Mouse (Mus musculus) left cerebral cortex, adult 18-20 months (tissue): ENCODE data around the gene Ksr1. TPM values are rescaled to one million over a fixed set of nuclear protein-coding genes. Genes with fewer than 3 reads are reported as not detected.
"Not testable (repeated sequence)": the region's sequence is repeated elsewhere in the genome, so short reads cannot be mapped to it uniquely, and the experiment has no call there.

Experiments used
- DNase-seq, 2 experiments: peaks; one replicate each; pipeline ENCODE4 v3.0.0; 2021 to 2022; ENCODE audit warnings: low spot score in 2 of 2, mixed read lengths in 1 of 2
- total RNA-seq, 2 experiments: library from RNA; stranded (reverse); gene quantifications; 2 replicates each; pipeline ENCODE4 v1.2.3; 2021

Ksr1 gene
- total RNA-seq, 2 experiments from 2014 or later: 49.8 to 50.3 TPM

DNA sequence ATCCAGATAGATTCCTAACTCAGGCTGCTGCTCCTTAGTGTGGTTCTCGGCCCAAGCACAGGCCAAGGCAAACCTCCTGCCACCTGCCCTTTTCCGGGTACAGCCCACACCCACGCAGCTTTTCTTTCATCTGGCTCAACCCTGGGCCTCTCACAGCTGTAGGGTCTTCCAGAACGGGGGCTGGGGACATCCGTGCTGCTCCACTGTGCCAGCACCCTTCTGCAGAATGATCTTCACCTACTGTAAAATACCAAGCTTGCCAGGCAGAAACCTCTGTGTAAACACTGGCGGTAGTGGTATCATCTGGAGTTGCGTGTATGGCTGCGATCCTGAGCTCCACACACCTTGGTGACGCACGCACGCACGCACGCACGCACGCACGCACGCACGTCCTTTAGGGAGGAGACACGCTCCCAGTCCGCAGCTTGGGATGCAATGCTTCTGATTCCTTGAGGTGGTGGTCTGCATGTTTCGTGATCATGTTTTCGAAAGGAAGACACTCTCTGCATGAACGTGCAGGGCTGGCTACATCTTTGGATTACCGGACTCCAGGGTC, 130.5 kb downstream of the Ksr1 start:
- DNase-seq: no peak

DNA sequence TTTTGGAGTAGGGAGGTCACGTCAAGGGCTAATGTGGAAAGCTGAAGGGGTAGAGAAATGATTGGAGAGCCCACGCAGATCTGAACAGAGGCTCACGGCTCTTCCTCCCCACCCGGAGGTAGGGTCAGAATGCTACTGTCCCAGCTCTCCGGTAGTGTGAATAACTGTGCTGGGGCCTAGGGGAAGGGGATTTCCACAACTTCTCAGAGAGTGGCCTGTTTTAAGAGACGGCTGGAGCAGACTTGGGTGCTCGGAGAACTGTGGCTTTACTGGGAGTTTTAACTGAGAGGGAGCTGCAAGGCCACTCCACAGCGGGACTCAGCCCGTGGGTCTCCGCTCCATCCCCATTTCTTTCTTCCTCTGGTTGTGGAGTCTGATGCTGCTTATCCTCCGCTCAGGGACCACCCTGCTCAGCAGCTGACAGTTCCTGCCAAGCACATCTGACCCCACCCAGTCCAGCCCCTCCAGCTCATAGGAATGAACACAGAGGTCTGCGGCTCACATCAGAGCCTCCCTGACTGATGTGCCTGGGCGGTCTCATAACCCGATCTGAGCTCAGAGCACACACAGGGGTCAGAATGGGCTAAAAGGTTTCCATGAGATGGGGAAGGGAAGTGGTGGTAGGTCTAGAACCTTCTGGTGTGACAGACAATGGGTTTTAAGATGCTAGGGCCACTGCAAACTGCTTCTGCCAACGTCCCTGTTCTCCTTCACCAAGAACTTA, 131.4 kb downstream of the Ksr1 start:
- DNase-seq: no peak

DNA sequence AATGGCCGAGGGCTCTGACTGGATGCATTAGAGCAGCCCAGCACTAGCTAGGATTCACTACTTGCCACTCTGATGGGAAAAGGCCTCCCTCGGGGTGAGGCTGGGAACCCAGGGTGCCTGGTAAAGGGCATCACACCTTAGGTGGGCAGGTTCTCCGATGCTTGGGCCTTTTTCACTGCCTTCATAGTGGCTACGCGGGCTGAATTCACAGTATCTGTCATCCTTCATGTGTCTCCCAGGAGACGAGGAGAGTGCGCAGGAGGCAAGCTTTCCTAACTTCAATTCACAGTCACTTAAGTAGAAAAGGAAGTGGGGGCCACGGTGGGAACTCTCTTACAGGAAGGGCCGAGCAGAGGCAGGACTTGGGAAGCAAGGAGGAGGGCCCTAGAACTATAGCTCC, 132.4 kb downstream of the Ksr1 start:
- DNase-seq: no peak

DNA sequence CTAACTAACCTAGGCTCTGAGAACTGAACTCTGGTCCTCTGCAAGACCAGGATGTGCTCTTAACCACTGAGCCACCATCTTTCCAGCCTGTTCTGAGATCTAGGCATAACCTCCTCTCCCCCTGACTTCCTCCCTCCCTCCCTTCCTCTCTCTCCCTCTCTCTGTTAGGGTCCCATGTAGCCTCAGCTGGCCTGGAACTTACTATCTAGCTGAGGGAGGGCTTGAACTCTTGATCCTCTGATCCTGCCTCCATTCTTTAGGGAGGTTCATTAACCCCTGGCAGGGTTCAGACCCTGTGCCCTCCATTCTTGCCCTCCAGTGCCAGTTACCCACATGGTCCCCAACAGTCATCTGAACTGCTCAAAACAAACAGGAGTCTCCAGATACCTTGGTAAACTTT, 133.2 kb downstream of the Ksr1 start:
- DNase-seq: no peak

DNA sequence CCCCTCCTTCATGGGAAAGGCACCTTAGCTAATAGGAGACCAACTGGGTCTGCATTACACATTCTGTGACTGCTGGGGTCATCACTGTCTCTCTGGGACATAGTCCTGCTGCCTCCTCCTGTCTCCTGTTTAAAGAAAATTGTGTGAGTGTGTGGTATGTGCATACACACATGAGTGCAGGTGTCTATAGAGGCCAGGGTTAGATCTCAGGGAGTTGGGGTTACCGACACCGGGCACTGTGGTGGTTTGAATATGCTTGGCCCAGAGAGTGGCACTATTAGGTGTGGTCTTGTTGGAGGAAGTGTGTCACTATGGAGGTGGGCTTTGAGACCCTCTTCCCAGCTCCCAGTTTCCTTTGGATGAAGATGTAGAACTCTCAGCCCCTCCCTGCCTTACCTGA, 133.7 kb downstream of the Ksr1 start:
- no peak for DNase-seq

DNA sequence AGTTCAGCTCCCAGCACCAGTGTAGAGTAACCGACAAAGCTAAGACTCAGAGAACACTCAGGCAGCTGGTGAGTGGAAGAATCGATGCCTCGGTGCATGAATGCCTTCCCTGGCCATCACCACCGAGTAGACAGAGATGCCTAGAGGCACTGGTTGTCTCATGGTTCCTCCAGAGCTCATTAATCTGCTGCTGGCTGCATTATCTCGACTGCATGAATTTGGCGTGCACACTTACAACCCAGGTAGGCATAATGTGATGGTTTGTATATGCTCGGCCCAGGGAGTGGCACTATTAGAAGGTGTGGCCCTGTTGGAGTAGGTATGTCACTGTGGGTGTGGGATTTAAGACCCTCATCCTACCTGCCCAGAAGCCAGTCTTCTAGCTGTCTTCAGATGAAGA, 137.3 kb downstream of the Ksr1 start:
- no peak for DNase-seq

DNA sequence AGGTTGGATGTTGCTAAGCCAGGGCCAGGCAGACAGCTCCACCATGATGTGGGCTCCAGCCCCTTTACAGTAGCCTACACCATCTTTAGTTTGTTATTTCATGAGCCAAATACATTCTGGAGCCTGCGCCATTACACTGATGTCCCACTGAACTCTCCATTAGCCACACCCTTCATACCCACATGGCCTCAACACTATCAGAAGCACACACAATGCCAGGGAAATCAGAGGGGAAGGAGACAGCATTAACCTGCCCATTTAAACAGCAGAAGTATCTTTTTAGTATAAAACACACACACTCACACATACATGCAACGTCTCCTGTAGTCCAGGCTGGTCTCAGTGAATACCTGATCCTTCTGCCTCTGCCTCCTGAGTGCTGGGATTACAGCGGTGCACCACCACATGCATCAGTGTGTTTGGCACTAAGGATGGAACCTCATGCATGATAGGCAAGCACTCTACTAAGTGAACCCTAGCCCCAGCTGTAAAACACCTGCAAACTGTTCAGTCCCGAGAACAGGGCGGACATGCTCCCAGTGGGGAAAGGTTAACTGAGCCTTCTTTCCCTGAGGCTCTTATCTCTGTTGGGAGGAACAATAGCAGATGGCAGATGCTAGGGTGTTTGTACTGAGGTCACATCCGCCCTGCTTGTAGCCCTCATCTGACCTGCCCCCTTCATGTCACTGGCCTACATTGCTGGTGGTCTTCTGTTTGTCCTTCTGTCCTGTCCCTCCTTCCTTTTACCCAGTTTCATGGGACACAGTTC, 138.0 kb downstream of the Ksr1 start:
- DNase-seq: no peak

DNA sequence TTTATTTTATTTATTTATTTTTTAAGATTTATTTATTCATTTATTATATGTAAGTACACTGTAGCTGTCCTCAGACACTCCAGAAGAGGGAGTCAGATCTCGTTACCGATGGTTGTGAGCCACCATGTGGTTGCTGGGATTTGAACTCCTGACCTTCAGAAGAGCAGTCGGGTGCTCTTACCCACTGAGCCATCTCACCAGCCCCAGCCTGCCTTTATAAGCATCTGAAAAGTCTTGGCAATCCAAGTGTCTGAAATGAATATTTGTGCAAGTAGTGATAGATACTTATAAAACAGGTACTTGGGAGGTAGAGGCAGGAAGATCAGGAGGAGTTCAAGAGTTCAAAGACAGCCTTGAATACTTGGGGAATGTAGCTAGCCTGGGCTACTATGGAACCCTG, 138.9 kb downstream of the Ksr1 start:
- not testable (repeated sequence) for DNase-seq

DNA sequence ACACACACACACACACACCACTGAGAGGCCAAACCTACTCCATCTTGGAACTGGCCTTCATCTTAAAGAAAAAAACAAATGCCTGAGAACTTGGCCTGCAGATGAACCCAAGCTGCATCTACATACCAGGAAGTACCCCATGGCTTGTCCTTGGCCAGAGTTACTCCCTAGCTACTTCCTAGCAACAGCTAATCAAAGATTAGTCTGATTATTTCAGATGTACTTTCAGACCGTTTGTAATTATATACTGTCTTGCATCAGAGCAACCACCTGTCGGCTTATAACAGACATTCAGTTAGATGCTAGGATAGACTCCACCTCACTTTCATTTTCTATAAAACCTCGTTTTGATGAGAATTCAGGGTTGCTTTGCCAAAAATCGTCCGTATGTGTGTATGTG, 139.8 kb downstream of the Ksr1 start:
- no peak for DNase-seq

DNA sequence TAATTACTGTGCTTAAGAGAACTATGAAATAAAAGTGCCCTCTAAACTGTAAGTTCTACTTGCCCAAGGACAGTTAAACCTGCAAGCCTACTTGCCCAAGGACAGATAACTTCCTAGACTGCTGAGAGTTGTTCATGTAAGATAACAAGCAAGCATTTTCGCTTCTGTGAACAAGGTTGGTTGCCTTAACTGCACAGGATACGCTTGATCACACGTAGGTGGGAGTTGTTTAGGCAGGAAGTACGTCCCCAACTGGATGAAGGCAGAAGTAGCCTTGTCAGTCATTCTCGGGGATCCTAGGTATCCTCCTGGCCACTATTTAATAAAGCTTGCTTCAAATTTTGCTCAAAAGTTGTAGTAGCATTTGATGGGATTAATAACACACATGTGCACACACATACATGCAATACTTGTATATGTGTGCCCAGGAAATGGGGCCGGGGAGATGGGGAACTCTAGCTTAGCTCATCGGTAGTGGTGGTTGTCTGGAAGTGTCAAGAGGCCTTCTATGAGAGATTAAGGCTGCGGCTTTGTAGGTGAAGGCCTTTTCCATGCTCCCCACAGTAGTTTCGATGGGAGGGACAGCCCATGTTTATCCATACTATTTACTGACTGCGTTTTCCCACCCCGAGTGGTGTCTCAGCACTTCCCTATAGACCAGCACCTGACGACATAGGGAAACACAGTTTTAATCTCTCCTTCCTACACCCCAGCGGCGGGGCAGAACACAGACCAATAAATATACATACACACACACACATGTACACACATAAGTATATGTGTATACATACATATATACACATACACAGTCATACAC, 140.4 kb downstream of the Ksr1 start:
- DNase-seq: no peak

DNA sequence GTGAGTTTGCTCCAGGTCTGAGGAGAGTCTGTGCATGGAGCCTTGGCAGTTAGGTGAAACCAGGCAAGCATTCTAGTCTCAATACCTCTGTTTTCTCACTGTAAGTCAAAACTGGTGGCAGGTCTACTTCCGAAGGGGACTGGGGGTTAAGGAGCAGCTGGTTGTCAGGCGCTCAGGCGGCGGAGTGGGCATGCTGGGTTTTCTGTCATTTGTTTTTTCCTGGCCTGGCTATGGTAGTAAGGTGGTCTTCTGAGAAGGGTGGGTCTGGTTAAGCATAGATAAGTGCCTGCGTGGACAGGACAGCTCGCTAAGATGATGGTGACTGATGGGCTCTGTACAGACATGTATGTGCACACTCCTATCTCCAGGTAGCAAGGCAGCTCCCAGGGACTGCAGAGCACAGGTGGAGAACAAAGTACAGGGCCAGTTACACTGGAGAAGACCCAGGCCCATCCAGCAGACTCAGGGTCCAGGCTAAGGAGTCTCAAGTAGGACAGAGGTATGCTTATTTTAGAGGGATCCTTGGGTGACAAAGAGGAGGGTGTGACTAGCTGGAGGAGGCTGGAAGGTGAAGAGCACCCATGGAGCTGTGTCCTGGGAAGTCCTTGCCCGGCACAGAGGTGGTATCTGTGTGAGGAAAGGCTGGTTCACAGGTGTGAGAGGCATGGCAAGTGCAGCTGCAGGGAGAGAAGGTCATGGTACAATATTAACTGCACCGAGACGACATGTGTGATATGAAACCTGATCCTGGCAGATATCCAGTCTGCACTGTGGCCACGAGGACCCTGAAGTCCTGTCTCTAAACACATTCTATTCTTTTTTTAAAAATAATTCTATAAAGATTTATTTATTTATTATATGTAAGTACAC, 142.2 kb downstream of the Ksr1 start:
- DNase-seq: no peak

DNA sequence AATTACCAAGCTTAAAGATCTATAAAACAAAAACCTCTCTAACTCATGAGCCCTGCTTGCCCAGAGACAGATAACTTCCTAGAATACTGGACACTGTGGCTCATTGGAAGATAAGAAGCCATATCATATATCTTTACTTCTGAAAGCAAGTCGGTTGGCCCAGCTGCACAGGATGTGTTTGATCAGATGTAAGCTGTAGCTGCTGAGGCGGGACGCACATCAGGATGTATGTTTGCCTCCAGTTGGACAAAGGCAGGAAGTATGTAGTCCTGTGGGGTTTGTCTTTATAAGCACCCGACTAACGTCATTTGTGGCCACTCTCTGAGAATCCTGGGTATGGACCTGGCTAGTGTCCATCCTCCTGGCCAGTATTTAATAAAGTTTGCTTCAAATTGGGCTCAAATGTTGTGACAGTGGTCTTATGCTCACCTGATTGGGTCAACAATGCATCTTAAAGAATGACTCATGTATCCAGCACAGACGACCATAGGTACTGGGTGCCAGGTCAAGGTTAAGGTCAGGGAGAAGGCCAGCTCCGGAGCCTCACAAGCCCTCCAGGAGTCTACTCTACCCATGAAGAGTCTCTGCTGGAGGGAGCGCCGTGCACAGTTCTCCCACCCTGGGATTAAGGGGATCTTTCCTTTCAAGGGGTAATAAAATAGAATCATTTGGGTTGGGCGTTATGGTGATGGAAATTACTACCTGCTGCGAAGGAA, 143.0 kb downstream of the Ksr1 start:
- no peak for DNase-seq

DNA sequence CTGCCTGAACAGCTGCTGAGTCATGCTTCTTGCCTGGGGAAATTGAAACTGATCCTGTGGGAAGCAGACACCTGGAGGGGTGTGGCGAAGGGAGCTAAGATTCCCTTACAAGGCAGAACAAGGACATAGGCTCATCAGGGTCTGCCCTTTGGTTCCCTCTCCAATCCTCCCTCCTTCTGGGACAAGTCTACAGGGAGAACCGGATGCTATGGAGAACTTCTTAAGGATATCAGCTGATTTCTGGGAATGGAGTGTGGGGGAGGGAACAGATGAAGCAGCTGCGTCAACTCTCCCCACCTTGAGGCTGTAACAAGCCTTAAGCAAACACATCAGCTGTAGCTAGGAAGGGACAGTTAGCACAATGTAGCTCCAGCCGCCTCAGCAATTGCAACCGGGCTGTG, 143.7 kb downstream of the Ksr1 start:
- no peak for DNase-seq

DNA sequence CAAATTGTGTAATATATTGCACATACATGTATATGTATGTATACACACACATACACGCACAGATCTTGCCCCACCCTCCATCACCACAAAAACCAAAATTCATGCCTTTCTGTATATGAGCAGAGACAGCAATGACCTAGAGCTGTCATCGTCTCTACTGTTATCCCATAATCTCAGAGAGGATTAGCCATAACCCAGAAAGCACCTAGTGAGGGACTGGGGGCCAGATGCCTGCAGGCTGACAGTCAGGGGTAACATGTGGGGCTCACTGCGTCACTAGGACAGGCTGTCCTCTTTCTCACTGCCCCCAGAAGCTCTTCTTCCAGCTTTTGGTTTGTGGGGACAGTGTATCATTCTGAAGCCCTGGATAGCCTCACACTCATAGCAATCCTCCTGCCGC, 144.3 kb downstream of the Ksr1 start:
- no peak for DNase-seq

DNA sequence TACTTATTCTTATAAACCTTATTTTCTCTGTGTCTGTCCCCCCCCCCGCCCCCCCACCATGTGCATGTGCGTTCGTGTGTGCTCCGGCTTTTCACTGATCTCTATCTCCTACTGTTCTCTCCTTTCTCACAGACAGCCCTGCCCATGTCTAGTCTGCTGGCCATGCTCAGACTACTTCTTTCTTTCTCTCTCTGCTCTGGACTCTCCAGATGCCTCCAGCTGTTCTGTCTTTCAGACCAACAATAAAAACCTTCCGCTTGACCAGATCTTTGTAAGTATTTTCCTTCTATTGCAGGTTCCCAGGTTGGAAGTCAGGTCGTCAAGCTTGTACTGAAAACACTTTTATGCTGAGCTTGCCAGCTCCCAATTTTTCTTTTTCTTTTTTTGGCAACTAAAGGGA, 147.1 kb downstream of the Ksr1 start:
- DNase-seq: no peak

DNA sequence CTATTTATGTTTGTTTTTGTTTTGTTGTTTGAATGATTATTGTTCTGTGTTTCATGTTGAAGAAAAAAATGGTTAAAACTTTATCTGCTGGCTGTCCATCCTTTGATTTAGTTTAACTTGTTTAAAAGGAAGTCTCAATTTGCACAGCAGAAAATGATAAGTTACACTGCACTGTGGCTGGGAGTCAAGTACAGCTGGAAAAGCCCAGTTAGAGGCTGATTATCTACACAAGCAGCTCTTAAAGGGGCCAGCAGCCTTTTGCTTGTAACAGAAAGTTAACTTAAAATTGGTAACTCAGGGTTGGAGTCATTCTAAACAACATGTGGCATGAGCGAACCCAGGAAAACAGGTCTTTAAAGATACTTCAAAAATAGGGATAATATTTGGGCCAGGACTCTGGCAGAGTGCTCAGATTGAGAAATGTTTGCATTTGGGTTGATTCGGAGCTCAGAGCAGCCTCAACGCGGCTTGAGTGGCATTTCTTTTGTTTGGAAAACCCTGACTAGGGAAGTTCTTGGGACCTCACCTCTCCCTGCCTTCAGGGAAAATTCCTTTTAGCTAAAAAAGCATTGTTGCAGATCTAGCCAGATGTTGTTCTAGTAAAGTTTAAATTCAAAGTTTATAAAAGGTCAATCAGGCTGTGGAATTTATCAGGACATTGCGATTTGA, 155.2 kb downstream of the Ksr1 start:
- DNase-seq: not testable (repeated sequence)

DNA sequence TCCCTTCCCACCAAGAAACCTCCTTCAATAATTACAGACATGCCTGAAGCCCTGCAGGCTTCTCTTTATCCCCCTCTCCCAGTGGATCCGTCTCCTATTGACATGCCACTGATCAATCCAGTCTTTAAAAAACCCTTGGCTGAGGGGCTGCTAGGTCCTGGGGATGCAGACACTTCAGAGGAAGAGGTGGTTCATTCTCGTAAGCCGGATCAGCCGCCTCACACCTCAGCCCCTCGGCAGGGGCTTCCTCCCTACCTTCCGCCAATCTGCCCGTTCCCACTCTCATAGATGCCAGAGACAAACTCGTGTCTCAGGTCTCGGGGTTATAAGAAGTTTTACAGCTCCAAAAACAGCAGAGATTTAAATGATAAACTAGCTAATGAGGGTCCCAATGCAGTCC, 156.1 kb downstream of the Ksr1 start:
- DNase-seq: no peak

DNA sequence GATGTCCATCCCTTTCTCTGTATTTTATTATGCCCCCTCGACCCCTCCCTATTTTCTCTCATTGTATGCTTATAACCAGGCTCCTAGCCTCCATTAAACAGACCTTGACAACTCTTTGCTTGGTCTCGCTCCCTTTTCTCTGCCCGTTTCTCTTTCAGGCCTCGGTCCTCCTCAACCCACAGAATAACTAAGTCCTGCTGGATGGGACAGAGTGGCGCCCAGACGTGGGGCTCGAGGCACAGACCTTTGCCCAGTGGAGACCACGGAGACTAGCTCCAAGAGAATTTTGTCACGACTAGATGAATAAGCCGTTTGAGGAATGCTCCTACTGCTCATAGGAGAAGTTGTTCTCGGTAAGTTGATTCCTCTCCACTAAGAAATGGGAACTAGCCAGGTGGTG, 157.0 kb downstream of the Ksr1 start:
- DNase-seq: not testable (repeated sequence)

DNA sequence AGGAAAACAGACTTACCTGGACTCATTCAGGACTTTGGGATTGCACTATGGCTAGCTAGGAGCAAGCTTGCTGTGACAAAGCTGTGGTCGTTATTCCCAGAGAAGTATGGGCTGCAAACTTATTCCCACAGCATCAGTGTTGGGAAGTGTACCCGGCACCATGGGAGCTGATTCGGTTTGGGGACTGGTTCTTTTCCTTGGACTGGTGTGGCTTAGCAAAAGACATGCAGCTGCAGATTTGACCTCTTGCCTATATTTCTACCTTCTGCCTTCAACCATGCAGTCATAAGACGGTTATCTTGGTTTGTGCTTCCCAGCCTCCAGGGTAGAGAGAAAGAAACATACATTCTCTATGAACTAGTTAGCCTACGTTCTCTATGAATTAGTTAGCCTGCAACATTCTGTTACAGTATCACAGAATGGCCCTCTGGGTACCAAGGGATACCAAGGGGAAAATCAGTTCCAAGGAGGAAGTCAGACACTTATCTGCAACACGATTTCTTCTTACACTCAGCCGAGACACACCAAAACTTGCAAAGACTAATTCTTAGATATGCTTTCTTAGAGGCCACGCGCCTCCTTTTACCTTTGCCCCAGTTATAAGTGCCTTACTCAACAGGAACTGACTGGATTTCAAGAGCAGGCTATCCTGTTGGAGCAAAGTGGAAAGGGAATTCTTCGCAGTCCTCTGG, 159.8 kb downstream of the Ksr1 start:
- no peak for DNase-seq
